ENCODE assay signal across 13 mouse cellular contexts in the genomic region with DNA sequence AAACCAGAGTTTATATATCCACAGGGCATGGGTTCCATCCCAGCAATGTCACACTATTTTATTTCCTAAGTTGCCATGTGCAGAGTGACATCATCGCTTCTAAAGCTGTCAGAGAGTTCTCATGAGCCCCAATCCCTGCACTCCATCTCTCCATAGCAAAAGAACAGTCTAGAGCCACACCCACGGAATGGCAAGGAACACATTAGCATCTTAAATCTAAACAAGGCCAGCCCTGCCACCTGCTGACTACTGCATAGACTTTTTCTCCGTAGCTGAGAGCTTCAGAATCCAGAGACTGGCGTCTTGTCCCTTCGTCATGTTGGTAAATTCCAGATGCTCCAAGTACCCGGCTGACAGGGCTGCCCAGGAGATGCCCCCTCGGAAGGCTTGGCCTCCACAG.
A peak's percentile ranks its signal among the peaks of the same experiment; 100 is the strongest.
DNase-seq lines count a peak whose midpoint lies in the region; ATAC-seq and TF ChIP-seq lines count a peak whose summit lies in the region.
"Had no signal": no experiment of that assay in that cellular context is flagged by ENCODE, and none has a peak within 500 bp of the region (broad histone marks: within the 10 kb centered on the region; RNA-seq: fewer than 3 reads in every experiment).

No protein-coding gene starts in this region.

- H3K9ac ChIP-seq in lung, postnatal 0 days (replicated peaks; ENCODE audit: low read depth): no peak overlapping the region
- no peak overlapping the region for H3K9ac ChIP-seq in stomach, postnatal 0 days (ENCODE audit: low read length)
- H3K9ac ChIP-seq: embryonic facial prominence, embryonic 12.5 days; heart, embryonic 13.5 days; liver, embryonic 15.5 days had no signal

- WGBS in lung, postnatal 0 days: 79% methylated on average over 7 of the region's 7 CpGs
- 66% methylated on average over 7 of the region's 7 CpGs for WGBS in stomach, postnatal 0 days

- H3K27ac ChIP-seq in lung, postnatal 0 days (ENCODE audit: low read length): no peak overlapping the region
- no peak overlapping the region; the same call in 1 of the 2 replicates for H3K27ac ChIP-seq in stomach, postnatal 0 days (replicated peaks)
- H3K27ac ChIP-seq: embryonic facial prominence, embryonic 12.5 days; heart, embryonic 13.5 days; liver, embryonic 15.5 days had no signal

- H3K4me2 ChIP-seq in lung, postnatal 0 days (replicated peaks; ENCODE audit: low read depth, low read length): no peak overlapping the region
- H3K4me2 ChIP-seq in stomach, postnatal 0 days (replicated peaks; ENCODE audit: low read depth): no peak overlapping the region
- H3K4me2 ChIP-seq: embryonic facial prominence, embryonic 12.5 days; heart, embryonic 13.5 days; liver, embryonic 15.5 days had no signal

- H3K9me3 ChIP-seq in lung, postnatal 0 days (ENCODE audit: low read length): no peaks in the 10 kb centered on the region
- H3K9me3 ChIP-seq in stomach, postnatal 0 days (ENCODE audit: control insufficient read depth, low read length): no peaks in the 10 kb centered on the region
- H3K9me3 ChIP-seq: embryonic facial prominence, embryonic 12.5 days; heart, embryonic 13.5 days; liver, embryonic 15.5 days had no signal

- H3K27me3 ChIP-seq in lung, postnatal 0 days (replicated peaks; ENCODE audit: insufficient read depth, low read length): no peaks in the 10 kb centered on the region
- H3K27me3 ChIP-seq in stomach, postnatal 0 days (ENCODE audit: control insufficient read depth, insufficient read depth, low read length): no peaks in the 10 kb centered on the region
- H3K27me3 ChIP-seq: embryonic facial prominence, embryonic 12.5 days; heart, embryonic 13.5 days; liver, embryonic 15.5 days had no signal

- TF ChIP-seq EP300 in lung, postnatal 0 days (IDR thresholded peaks at IDR 0.05): no peak
- TF ChIP-seq EP300 in stomach, postnatal 0 days (optimal IDR thresholded peaks at IDR 0.05): no peak

- peak; percentile 40 for TF ChIP-seq CTCF in lung, postnatal 0 days (IDR thresholded peaks at IDR 0.05)
- peak; percentile 59 for TF ChIP-seq CTCF in stomach, postnatal 0 days (IDR thresholded peaks at IDR 0.05; ENCODE audit: low read depth)

- H3K4me1 ChIP-seq in lung, postnatal 0 days (ENCODE audit: insufficient read depth, low read depth, low read length): no peaks in the 10 kb centered on the region
- no peaks in the 10 kb centered on the region for H3K4me1 ChIP-seq in stomach, postnatal 0 days (replicated peaks; ENCODE audit: control insufficient read depth, insufficient read depth)
- H3K4me1 ChIP-seq: embryonic facial prominence, embryonic 12.5 days; liver, embryonic 15.5 days had no signal

- H3K4me3 ChIP-seq in lung, postnatal 0 days (ENCODE audit: low read depth, low read length): no peak overlapping the region
- H3K4me3 ChIP-seq in stomach, postnatal 0 days (ENCODE audit: low read depth, low read length): no peak overlapping the region
- H3K4me3 ChIP-seq: embryonic facial prominence, embryonic 12.5 days; heart, embryonic 13.5 days; liver, embryonic 15.5 days had no signal

- ATAC-seq in lung, postnatal 0 days: no peak
- no peak for ATAC-seq in stomach, postnatal 0 days (ENCODE audit: low FRiP score, low TSS enrichment)

- peaks cover 15% of the 10 kb centered on the region; the same call in 1 of the 2 replicates for H3K36me3 ChIP-seq in lung, postnatal 0 days (ENCODE audit: insufficient read depth, low read length)
- peaks cover 14% of the 10 kb centered on the region for H3K36me3 ChIP-seq in stomach, postnatal 0 days (ENCODE audit: control insufficient read depth, insufficient read depth, low read length)

- peak; percentile 16 for DNase-seq in embryo, embryonic 11 days
- DNase-seq in embryo, embryonic 9.5 days (ENCODE audit: extremely low spot score): no peak
- DNase-seq in lung, postnatal 0 days (ENCODE audit: low spot score): no peak
- no peak for DNase-seq in lung, postnatal 14 days
- peak; percentile 51 for DNase-seq in left cerebral cortex, adult 11 months (ENCODE audit: low spot score)
- DNase-seq in stomach, postnatal 0 days (ENCODE audit: low spot score): no peak
- no peak for DNase-seq in gastrocnemius, postnatal 25 days
- no peak for DNase-seq in testis, postnatal 14 days (ENCODE audit: low spot score)
- DNase-seq: adrenal gland, postnatal 25 days; kidney, postnatal 10 days had no signal

Comparison
In these comparisons a context has a peak if more than half of its experiments do, and no peak if none do; other contexts are left out.
1. DNase-seq: peak in embryo, embryonic 11 days (single experiment) and left cerebral cortex, adult 11 months (single experiment); none in embryo, embryonic 9.5 days (single experiment), lung, postnatal 0 days (single experiment), lung, postnatal 14 days (single experiment), stomach, postnatal 0 days (single experiment), gastrocnemius, postnatal 25 days (single experiment) and testis, postnatal 14 days (single experiment).